Mouse (Mus musculus): ENCODE measurements around the gene Ppp1r14c. TPM values are rescaled to one million over a fixed set of nuclear protein-coding genes. Genes with fewer than 3 reads are reported as not detected.
"Not testable (repeated sequence)": the region's sequence is repeated elsewhere in the genome, so short reads cannot be mapped to it uniquely, and the experiment has no call there.

Gene Ppp1r14c
- polyA plus RNA-seq, 1 experiment, result 1.7 TPM

GRCm38 (mm10) chr10:3414813-3415212 is 49.0 kb downstream of the Ppp1r14c start:
- Histone ChIP-seq H3K4me1 (ENCODE audit: control insufficient read depth, insufficient read depth, low read length) (no peaks in the 10 kb centered on the region), H3K27ac (ENCODE audit: insufficient read depth, low read length) (no peak overlapping the region), H3K4me3 (ENCODE audit: insufficient read depth, low read length) (no peak overlapping the region)
- TF ChIP-seq POLR2A (IDR thresholded peaks at IDR 0.05; ENCODE audit: low read depth, low read length), result no peak
- no peak for TF ChIP-seq CTCF (IDR thresholded peaks at IDR 0.05; ENCODE audit: borderline replicate concordance, insufficient read depth, low read length)

GRCm38 (mm10) chr10:3416565-3416964 is 50.7 kb downstream of the Ppp1r14c start:
- Histone ChIP-seq H3K27ac (ENCODE audit: insufficient read depth, low read length) (no peak overlapping the region), H3K4me3 (ENCODE audit: insufficient read depth, low read length) (no peak overlapping the region), H3K4me1 (ENCODE audit: control insufficient read depth, insufficient read depth, low read length) (no peaks in the 10 kb centered on the region)
- no peak for TF ChIP-seq CTCF (IDR thresholded peaks at IDR 0.05; ENCODE audit: borderline replicate concordance, insufficient read depth, low read length)

DNA sequence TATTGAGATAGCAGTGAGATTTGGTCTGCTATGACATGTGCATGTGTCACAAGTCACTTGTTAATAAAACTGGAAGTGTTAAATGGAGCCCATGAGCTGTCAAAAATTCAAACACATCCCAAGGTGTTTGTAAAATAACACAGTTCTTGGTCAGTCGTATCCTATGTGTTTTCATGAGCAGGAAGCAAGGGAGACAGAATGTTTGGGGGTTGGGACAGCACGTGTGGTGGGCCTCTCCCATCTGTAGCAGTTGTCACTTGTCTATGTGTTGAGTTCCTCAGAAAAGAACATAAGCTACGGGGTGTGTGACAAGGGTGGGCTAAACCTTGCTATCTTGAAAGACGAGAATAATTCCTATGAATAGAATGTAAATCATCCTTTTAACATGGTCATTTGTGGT is 51.6 kb downstream of the Ppp1r14c start:
- H3K4me3 ChIP-seq (ENCODE audit: insufficient read depth, low read length), result no peak overlapping the region
- no peaks in the 10 kb centered on the region for H3K4me1 ChIP-seq (ENCODE audit: control insufficient read depth, insufficient read depth, low read length)
- H3K27ac ChIP-seq (ENCODE audit: insufficient read depth, low read length), result no peak overlapping the region
- TF ChIP-seq POLR2A (IDR thresholded peaks at IDR 0.05; ENCODE audit: low read depth, low read length), result no peak
- TF ChIP-seq CTCF (IDR thresholded peaks at IDR 0.05; ENCODE audit: borderline replicate concordance, insufficient read depth, low read length), result no peak

DNA sequence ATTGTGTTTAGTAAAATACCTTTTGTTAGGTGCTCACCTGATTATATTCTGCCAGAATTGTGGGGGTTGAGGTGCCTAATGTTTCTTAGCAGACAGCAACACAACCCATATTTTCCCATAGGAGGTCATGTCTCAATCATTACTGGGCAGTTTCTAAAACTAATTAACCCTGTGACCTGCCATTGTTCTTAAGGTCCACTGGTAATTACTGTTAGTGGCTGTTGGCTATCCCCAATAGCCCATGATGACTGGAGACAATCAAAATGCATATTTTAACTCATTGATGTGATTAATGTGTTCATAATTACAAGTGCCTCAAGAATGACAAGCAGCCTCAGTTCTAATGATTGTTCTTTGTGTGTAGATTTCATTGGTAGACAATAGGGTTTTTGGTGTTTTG is 58.2 kb downstream of the Ppp1r14c start:
- TF ChIP-seq POLR2A (IDR thresholded peaks at IDR 0.05; ENCODE audit: low read depth, low read length) (no peak), CTCF (IDR thresholded peaks at IDR 0.05; ENCODE audit: borderline replicate concordance, insufficient read depth, low read length) (no peak)
- Histone ChIP-seq H3K27ac (ENCODE audit: insufficient read depth, low read length) (no peak overlapping the region), H3K4me1 (ENCODE audit: control insufficient read depth, insufficient read depth, low read length) (no peaks in the 10 kb centered on the region)

DNA sequence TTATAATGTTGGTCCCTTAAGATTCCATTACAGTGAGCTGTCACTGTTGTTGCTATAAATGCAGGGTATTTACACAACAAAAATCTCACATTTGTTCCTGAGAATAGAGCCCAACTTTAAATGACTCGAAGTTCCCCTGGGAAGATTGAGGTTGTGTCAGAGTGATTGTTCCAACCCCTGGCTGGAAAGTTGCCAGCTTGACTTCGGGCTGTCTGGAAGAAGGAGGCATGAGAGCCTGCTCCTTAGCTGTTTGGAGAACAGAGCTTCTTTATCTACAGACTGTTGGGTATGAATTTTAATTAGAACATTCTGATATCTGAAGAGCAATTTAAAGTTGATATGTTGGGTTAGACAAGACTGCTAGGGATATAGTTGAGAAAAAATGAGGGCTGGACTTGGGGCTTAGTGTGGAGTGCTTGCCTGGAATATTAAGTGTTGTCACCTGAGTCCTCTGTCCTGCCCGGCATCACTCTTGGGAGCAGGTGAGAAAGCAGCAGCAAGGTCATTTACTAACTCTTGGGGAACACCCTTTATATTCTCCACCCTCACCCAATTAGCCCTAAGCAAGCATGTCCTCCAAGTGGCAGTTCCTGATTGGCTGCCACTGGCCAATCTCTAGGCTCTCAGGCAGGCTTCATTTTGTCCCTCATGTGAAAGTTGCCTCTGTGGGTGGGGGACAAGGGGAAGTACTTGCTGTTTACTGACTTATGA is 62.0 kb downstream of the Ppp1r14c start:
- TF ChIP-seq CTCF (IDR thresholded peaks at IDR 0.05; ENCODE audit: borderline replicate concordance, insufficient read depth, low read length), result no peak
- H3K4me3 ChIP-seq (ENCODE audit: insufficient read depth, low read length), result no peak overlapping the region
- no peak overlapping the region for H3K27ac ChIP-seq (ENCODE audit: insufficient read depth, low read length)
- H3K4me1 ChIP-seq (ENCODE audit: control insufficient read depth, insufficient read depth, low read length), result no peaks in the 10 kb centered on the region

More for the DNA sequence above, 58.2 kb downstream of the Ppp1r14c start:
- H3K4me3 ChIP-seq (ENCODE audit: insufficient read depth, low read length), result no peak overlapping the region

DNA sequence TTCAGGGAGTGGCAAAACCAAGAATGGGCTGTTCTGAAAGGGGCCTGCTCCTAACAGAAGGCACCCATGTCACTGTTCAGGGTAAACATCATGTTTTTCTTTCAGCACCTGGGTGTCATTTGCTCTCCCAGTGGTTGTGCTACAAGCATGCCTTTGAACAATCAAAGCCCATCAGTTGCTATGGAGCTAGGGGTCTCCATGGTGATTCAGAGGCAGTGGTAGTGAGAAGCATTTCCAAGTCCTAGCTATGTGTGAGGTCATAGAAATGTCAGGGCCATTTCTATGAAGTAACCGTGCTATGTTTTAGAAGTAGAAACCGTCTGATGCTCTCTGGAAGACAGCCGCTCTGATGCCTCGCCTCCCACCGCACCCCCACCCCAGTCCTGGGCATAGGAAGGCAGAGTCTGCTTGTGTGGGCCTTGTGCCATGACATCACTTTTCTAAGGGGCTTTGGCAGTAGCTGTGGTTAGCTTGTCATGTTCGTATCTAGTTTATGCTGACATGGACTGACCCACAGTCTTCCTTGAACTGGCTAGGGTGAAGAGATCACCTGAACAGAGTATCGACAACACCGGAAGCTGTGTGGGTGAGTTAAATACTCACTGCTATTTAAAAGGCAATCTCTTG is 69.1 kb downstream of the Ppp1r14c start:
- Histone ChIP-seq H3K27ac (ENCODE audit: insufficient read depth, low read length) (no peak overlapping the region), H3K4me3 (ENCODE audit: insufficient read depth, low read length) (no peak overlapping the region), H3K4me1 (ENCODE audit: control insufficient read depth, insufficient read depth, low read length) (no peaks in the 10 kb centered on the region)
- TF ChIP-seq CTCF (IDR thresholded peaks at IDR 0.05; ENCODE audit: borderline replicate concordance, insufficient read depth, low read length), result no peak

- no peak overlapping the region for H3K4me3 ChIP-seq (ENCODE audit: insufficient read depth, low read length)
- no peaks in the 10 kb centered on the region for H3K4me1 ChIP-seq (ENCODE audit: control insufficient read depth, insufficient read depth, low read length)
- no peak overlapping the region for H3K27ac ChIP-seq (ENCODE audit: insufficient read depth, low read length)
These were observed 75.0 kb downstream of the Ppp1r14c start for GRCm38 (mm10) chr10:3440722-3441471.

GRCm38 (mm10) chr10:3446748-3447147 is 80.9 kb downstream of the Ppp1r14c start:
- H3K4me3 ChIP-seq (ENCODE audit: insufficient read depth, low read length); H3K27ac ChIP-seq (ENCODE audit: insufficient read depth, low read length); H3K4me1 ChIP-seq (ENCODE audit: control insufficient read depth, insufficient read depth, low read length): not testable (repeated sequence)

More at GRCm38 (mm10) chr10:3440722-3441471, 75.0 kb downstream of the Ppp1r14c start:
- TF ChIP-seq POLR2A (IDR thresholded peaks at IDR 0.05; ENCODE audit: low read depth, low read length), result no peak

DNA sequence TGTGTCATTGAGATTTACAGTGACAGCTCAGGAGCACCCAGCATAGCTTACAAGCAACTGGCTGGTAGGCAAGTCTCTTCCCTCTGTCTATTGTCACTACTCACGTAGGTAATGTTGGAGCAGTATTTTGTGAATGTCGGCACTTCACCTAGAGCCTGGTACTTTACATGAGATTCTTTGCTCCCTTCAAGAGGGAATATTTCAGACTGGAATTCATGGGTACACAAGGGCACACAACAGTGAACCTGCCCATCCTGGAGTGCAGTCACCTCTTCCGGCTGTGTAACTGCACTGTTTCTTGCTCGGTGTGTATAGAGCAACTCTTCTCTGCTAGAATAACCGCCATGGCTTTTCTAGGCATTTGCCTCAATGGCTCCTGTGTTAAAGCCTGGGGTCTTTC is 82.8 kb downstream of the Ppp1r14c start:
- Histone ChIP-seq H3K27ac (ENCODE audit: insufficient read depth, low read length) (no peak overlapping the region), H3K4me1 (ENCODE audit: control insufficient read depth, insufficient read depth, low read length) (no peaks in the 10 kb centered on the region), H3K4me3 (ENCODE audit: insufficient read depth, low read length) (no peak overlapping the region)
- no peak for TF ChIP-seq POLR2A (IDR thresholded peaks at IDR 0.05; ENCODE audit: low read depth, low read length)
- TF ChIP-seq CTCF (IDR thresholded peaks at IDR 0.05; ENCODE audit: borderline replicate concordance, insufficient read depth, low read length), result no peak

DNA sequence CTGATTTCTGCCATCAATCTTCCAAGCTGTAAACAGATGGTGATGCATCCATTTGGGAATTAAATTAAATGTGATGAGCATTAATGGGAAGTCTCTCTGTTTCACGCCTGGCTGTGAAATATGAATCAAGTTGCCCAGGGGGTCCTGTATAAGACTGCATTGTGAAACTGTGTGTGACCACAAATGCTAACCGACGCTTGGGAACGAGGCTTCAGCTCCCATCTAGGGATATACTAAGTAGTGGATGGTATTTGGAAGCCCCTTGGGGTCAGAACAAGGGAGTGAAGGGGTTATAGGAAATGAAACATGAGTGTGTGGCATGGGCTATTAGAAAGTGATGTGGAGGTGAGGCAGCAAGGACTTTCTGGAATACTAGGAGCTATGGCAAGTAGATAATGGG is 86.1 kb downstream of the Ppp1r14c start:
- Histone ChIP-seq H3K4me1 (ENCODE audit: control insufficient read depth, insufficient read depth, low read length) (no peaks in the 10 kb centered on the region), H3K27ac (ENCODE audit: insufficient read depth, low read length) (no peak overlapping the region), H3K4me3 (ENCODE audit: insufficient read depth, low read length) (no peak overlapping the region)
- TF ChIP-seq CTCF (IDR thresholded peaks at IDR 0.05; ENCODE audit: borderline replicate concordance, insufficient read depth, low read length) (no peak), POLR2A (IDR thresholded peaks at IDR 0.05; ENCODE audit: low read depth, low read length) (no peak)
